Mouse (Mus musculus) right cerebral cortex, postnatal 10 days (tissue): ENCODE results near the gene Mgll.

Source experiments
- DNase-seq, 2 experiments: peaks; one replicate each; pipeline ENCODE4 v3.0.0; 2021; ENCODE audit warnings: low spot score in 2 of 2

The Mgll gene

DNA sequence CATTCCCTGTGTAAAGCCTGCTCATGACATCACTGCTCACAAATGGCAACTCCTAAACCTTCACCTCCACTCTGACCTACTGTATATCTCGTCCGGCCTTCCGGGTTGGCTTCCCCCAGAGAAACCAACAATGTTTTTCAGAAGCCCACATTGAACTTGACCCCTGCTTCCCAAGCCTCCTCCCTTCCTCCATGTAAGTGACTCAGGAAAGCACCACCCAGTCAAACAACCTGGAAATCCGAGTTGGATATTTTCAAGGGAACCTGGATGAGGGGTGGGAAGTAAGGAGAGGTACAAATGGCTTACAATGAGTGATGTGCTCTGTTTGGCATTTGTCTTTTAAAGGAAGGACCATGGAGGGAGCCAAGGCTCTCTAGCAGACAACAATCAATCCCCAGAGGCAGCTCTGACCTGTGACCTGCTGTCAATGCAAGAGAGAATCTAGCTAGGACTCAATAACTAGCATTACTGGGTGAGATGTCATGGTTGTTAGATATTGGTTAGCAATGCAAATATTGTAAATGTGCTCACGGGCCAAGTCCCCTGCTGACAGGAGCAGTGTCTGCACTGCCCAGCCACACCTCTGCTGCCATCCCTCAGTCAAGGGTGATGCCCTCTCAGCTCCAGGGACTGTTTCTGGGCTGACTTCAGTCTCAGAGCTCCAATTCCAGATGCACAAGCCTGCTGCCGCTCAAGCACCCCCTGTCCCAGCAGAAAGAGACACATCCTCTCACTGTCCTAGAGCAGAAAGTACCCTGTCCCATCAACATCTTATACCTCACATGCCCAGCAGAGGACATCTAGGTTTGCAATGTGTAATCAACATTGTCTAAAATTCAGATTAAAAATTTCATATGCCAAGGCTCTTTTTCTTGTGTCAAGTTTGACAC, 6.8 kb upstream of the Mgll start:
- DNase-seq = no peak

DNA sequence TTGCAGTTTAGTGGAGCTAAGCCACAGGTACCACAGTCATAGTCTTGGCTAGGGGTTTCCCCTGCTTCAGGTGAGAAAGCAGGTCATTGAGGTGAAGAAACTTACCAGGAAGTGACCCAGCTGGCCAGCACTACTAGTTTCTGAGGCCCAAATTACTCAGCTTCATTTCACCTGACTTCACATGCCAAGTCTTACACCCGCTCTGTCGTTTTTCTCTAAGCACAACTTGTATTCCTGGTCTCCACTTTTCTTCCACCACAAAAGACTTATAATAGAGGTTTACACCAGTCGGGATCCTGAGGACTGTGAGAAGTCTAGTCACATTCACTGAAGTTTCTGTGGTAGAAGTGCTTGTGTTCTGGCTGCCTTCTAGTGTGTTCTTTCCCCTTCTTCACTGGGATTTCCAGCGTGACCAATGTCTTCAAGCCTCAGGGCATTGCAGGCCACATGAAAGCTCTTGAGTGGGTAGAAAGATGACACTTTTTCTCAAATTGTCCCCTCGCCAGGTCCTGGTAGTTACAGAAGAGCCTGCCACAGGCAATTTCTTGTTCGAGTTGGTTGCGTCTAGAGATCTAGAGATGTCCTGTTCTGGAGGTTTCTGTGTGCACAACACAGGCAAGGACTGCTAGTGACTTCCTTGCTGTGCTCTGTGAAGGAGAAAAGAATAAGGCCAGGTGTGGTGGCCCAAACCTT, 6.0 kb upstream of the Mgll start:
- DNase-seq = no peak

DNA sequence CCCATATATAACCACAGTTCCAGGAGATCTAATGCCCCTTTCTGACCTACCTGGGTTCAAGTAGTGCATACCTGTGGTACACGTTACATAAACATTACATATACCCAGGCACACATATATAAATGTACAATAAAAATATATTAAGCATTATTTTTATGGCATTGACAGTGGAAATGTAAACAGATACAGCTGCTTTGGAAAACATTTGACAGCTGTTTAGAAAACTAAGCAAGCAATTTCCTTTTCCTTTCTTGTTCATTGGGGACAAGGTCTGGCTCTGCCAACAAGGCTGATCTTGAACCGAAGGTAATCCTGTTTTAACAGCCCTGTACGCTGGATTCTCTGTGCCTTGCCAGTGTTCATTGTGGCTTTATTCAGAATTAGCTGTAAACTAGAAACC, 3.2 kb upstream of the Mgll start:
- DNase-seq = no peak

DNA sequence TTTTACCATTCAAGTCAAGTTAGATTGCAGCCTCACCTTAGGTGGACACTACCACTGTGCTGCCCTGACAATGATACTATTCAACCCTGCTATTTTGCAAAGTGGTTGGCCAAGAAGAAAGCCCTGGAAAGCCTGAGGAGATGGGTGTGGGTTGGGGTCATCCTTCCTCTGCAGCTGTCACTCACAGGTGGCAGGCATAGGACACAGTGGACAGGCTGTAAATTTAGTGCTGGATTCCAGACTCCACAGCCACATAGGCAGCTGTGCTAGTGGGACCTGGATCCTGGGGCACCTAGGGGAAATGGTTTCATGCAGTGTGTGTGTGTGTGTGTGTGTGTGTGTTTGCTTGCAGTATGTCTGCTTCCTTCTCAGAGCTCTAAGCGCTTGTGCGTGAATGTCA, 1.3 kb upstream of the Mgll start:
- DNase-seq = no peak

DNA sequence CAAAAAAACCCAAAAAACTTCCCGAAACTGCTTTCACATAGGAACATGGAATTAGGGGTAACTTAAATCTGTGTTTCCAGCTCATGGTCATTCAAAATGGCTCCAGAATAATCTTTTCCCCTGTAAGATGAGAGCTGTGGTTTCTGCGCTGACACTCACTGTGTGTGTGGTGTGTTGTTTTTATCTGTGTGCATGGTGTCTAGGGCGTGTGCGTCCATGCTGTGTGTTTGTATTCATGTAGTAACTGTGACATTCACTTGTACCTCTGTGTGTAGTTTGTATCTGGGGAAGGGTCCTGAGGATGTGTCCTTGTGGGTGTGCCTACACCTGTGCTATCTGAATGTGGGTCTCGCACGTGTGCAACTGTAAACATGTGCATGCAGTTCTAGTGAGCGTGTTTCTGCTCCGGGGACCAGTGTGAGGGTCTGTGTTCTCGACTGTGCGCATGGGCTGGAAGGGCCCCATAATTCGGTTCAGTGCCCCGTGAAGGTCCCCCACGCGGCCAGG, 353 bp upstream of the Mgll start:
- no peak for DNase-seq

DNA sequence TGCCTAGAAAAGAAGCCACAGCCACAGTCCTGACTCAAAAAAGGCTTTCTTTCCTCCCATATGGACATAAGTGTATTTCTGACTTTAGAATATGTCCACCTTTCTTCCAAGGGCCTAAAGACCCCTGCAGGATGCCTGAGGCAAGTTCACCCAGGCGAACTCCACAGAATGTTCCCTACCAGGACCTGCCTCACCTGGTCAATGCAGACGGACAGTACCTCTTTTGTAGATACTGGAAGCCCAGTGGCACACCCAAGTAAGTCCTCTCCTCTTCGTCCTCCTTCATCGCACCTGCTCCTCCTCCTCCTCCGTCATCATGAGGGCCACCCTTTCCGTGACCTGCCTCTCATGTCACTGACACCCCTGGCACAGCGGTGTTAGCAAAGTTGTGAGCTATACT, 1.4 kb downstream of the Mgll start:
- no peak for DNase-seq

DNA sequence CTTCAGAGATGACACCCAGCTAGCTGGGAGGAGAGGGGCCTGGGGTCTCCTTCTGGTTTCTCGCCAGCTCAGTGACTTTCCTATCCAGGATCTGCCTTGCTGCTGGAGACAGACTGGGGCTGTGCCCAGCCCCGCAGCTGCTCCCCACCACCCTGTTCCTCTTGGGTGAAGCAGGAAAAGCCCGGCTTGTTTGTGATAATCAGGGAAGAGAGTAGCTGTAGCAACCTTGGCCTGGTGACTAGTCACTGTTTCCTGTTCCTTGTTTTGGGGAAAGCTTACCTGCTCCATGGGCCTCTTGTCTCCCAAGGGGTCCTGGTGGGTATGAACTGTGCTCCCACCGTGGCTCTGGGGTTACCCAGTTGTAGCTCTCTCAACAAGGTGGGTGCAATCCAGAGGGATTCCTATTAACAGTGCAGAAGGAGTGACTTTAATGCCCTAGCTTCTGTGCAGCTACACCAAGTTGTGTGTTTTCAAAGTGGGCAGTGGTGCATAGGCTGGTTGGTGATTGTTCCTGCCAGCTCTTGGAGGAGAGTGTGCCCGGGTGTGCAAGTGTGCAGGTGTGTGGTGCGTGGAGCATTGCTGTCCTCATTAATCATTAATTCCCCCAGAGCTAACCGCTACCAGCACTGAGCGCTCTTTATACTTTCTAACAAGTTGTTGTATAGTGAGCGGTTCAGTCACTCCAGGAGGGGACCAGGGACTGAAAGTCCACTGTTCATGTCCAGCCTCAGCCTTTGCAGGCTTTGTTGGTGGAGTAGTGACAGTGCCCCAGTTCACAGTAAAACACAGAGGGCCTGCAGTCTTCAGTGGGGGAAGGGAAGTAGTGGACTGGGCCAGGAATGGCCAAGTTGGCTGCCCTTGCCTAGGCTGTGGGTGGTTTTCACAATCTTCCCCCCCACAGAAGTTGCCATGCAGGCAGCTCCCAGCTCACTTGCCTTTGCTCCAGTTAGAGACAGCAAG, 2.3 kb downstream of the Mgll start:
- DNase-seq = peak; percentile 83 to 90

DNA sequence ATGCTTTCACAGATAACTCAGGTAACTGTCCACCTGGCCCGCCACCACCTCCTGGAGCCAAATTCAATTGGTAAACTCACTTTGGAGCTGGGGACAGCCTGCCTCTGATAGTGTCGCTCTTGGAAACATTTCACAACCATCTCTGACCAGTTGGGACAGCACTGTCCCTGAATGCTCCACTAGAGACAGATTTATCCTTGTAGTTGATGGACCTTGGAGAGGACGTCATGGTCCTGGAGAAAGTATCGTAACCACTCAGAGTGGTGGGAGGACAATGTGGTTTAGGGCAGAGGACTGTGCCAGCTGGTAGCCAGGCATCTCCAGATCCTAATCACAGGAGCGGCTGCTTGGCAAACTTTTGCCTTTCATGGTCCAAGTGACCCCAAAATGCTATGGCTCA, 3.3 kb downstream of the Mgll start:
- DNase-seq = no peak

DNA sequence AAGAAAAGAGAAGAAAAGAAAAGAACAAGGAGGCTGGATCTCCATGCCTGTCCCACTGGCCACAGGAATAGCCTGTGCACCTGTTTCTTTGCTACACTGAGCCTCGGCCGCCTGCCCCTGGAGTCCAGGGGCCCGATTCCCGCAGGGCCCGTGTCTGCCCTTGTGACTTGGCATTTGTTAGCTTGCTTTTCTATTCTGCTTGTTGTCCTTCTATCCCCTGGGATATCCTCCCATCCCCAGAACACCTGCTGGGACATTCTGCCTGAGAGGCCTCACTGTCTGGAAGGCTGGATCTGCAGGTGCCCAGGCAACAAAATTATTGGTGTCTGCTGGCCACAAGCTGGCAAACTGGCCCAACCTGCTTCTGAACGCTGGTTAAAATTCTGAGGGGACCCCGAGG, 3.8 kb downstream of the Mgll start:
- no peak for DNase-seq

DNA sequence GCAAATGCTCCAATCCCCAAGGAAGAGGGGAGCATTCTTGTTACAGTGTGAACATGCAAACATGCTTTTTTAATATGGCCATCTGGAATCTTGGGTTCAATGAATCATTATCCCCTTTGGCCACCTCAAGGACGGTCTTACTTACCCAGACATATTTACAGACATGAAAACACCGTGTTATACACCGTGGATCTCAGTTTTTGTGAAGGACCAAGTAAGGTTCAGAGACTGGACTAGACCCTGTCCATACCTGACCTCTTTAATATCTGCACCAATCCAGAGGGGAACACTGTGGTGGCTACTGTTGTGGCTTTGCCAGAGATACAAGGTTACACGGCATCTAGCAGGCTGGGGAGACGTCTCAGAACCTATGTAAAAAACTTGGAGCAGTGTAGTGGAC, 4.3 kb downstream of the Mgll start:
- DNase-seq = no peak

DNA sequence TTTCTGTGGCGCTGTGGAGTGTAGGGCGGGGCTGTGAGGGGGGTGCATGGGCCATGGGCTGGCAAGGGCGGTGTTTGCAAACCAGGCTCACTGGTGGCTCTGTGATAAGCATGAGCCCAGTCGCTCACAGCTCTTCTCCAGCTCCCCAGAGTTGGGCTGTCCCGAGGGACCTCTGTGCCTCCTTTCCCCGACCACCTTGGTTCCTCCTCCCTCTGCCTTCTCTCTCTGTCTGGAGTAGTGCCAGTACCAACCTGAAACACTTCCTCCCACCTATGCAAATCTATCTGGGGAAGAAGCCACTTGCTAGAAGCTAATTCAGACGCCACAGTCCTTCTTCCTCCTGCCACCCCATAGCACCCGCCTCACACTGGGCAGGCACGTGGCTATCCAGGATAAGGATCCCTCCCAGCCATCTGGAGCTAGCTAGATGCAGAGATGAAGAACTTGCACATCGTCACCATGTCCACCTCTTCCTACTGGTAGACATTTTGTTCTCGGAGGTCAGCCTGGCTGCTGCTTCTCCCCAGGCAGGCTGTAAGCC, 7.1 kb downstream of the Mgll start:
- DNase-seq = peak in 1 of 2 experiments; percentile 58

DNA sequence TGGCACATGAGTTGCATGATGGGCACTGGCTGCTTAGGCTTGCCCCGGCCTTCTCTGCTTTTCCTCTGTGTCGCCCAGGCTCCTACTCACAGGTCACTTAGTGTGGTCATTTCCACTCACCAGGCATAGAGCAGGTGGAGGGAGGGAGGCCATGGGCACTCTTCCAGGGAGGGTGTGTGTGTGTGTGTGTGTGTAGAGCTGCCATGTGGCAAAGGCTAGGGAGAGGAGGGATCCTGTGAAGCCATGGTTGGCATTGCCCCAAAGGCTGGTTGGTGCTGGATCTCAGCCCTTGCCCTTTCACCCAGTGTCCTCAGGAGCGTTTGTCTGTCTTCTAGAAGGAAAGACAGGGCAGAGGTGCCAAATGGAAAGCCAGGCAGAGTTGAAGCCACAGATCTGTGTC, 7.8 kb downstream of the Mgll start:
- DNase-seq = peak; percentile 67 to 74

DNA sequence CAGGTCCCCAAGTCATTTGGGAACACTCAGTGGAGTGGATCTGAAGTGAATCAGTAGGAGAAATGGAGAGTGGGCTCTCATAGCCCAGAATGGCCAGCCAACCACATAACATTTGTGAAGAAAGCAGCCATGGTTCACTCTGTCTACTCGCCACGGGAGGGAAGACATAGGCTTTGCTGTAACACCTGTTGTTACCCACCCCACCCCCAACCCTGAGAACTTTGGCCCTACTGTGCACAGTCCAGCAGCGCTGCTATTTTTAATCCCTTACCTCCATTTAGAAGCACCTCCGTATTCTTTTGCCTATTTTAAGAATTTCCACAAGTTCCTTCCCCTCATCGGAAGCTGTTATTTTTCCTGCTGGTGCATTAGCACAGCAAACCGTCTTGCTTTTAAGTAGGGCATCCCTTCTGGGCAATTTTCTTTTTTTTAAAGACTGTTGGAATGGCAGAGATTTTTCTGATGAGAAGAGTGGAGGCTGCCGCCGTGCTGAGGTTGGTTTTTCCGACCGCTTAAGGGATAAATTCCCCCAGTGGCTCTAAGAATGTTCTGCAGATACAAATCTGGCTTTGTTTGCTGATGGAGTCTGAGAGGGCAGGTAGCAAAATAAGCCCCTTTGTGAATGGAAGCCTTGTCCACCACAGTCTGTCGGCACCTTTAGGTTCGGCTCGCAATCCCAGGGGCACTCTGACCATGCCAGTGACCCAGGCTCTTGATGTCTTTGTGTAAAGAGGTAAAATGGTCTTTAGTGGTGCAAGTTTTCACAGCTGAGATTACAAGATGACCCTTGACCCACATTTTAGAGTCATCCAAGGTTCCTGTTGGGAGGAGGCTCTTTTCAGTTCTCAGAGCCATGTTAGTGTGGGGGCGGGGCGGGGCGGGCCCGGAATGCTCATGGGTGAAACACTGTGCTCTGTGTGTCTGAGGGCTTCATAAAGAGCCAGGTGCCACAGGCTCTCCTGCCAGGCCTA, 8.7 kb downstream of the Mgll start:
- no peak for DNase-seq

DNA sequence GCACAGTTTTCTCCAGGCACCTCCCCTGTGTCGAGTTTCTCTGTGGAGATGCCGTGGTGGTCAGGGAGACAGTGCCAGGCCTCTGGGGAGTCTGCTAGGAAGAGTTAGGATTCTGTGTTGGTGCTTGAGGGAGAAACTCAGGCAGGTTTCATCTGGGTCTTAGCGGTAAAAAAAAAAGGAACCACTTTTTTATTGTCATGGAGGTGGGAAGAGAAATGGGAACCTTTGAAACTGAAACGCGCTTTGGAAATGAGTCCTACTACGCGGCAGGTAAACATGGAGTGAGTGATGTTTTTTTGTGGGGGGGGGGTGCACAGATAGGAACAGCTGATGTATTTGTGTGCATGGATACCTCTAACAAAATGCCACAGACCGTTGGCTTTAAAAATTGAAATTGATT, 12.1 kb downstream of the Mgll start:
- DNase-seq = no peak

DNA sequence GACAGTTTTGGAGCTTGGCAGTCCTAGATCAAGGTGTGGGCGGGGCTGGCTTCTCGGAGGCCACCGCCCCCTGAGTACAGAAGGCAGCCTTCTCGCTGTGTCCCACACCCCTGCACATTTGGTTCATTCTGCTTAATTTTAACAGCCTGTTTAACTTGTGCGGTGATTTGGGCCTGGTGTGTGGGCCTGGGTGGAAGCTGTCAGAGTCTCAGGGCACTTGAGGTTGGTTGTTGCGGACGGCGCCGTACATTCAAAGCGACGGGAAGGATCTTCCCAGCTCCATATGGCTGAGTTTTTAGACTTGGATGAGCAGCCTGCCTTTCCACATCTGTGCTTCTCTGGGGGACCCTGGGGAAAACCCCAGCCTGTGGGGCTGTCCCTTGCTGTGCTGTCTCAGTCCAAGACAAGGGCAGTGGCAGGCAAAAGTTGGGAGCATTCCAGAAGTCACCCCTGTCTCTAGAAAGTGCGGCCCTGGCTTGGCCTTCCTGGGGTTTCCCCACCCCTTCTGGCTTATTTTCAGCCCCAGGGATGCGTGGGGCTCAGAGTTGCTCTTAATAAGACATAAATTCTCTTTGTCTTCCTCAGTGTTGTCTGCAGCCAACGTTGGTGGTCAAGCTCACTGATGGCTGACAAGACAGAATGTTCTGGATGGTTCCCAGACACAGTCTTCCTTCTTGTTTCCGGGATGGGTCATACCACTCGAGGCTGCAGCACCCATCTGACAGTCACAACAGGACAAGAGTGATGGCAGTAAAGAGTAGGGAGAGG, 12.7 kb downstream of the Mgll start:
- no peak for DNase-seq

DNA sequence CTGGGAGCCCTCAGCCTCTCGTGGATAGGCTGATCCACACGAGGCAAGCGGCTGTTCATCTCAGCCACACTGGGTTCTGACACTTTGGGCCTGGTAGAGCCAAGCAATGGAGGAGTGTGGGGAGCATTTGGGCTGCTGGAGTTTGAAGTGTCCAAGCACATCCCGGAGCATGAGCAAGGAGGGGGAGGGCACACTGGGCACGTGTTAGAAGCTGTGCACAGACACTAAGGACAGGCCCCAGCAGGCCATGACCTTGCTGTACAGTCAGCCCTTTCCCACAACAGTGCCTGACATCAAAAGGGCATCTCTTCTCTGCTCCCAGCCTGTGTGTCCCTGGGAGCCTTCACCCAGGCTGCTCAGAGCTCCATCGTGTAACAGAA, 13.3 kb downstream of the Mgll start:
- DNase-seq = no peak

DNA sequence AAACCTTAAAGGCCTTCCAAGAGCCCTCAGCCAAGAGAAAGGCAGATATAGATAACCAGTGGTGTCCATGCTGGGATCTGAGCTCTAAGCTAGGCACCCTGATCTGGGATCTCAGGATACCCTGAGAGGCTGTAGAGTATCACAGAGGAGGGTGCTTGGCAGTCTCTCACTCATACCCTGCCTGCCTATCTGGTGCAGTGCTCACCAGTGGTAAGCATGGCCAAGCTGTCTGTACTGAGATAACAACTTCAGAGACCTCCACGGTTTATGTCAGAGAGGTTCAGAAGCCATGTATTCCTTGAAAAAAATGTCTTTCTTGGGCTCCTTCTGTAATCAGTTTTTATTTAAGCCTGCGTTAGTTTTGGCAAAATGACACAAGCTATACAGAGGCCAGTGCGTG, 16.8 kb downstream of the Mgll start:
- DNase-seq = no peak

DNA sequence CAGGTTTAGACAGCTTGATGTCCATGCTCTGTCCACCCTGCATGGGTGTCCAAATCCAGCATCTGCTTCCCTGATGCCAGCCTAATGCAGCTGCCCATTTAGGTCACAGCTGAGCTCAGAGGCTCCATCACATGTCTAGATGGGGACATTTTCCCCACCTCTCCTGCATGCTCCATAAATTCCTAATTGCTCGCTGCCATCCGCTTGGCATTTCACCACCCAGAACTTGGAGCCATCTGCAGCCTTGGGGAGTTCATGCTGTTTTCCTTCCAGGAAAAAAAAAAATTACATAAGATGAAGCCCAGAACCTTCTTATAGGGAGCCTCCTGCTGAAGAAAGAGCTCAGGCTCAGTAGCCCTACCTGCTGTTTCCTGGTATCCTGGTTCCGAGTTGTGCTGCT, 17.6 kb downstream of the Mgll start:
- DNase-seq = peak; percentile 65 to 76

DNA sequence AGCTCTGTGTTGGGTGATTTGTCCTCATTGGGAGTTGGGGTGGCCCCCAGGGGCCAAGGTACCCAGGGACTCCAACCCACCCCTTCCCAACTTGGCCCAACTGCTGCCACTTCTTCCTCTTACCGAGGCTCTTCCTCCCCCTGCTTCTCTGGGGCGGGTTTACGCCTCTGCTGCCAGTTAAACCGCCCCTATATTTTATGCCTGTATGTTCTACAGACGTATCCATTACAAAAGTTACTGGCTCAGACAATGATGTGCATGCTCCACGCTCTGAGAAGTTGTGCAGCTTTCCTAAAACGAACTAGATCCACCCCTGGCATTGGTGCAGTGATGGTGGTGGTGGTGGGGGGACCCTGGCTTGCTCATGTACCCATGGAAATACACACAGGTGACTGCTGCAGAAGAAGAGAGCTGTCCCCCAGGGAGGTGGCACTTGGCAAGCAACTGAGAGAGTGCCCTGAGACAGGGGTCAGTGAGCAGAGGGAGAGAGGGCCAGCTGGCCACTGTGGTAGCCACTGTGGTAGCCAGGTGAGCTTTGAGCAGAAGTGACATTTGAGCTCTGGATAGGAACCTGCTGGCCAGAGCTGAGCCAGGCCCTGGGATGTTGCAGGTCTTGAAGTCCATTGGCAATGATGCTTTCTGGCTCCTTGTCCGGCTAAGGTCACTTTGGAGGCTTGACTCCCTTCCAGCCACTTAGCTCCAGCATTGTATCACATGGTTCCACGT, 18.2 kb downstream of the Mgll start:
- no peak for DNase-seq
